Comparison of ENCODE assay signal across 8 mouse cellular contexts in genomic region chr3:115642846-115643260, GRCm38 (mm10).
DNase-seq lines count a peak whose midpoint lies in the region; ATAC-seq and TF ChIP-seq lines count a peak whose summit lies in the region.

No protein-coding gene starts in this region.

- peak; percentile 84 for DNase-seq in CD4-positive helper T cell, adult 2 months (ENCODE audit: low read depth, low spot score)
- no peak for DNase-seq in kidney, postnatal 0 days (ENCODE audit: low spot score)
- peak; percentile 89 for DNase-seq in naive thymus-derived CD4-positive, alpha-beta T cell, adult 2 months (ENCODE audit: low read depth)

- WGBS in heart, embryonic 13.5 days: 4% methylated on average over 11 of the region's 11 CpGs
- WGBS in kidney, postnatal 0 days: 4% methylated on average over 11 of the region's 11 CpGs
- 2% methylated on average over 11 of the region's 11 CpGs for WGBS in liver, embryonic 12.5 days (ENCODE audit: insufficient replicate concordance)
- 6% methylated on average over 11 of the region's 11 CpGs for WGBS in stomach, embryonic 14.5 days

- H3K36me3 ChIP-seq in heart, embryonic 13.5 days: no peaks in the 10 kb centered on the region
- H3K36me3 ChIP-seq in kidney, postnatal 0 days (ENCODE audit: insufficient read depth, low read length): no peaks in the 10 kb centered on the region
- H3K36me3 ChIP-seq in liver, embryonic 12.5 days: no peaks in the 10 kb centered on the region
- no peaks in the 10 kb centered on the region for H3K36me3 ChIP-seq in stomach, embryonic 14.5 days (ENCODE audit: control insufficient read depth, insufficient read depth, low read length)

- peak overlapping the region; percentile 80 for H3K9ac ChIP-seq in heart, embryonic 13.5 days
- H3K9ac ChIP-seq in kidney, postnatal 0 days (ENCODE audit: low read depth, low read length): no peak overlapping the region
- H3K9ac ChIP-seq in liver, embryonic 12.5 days: peak overlapping the region; percentile 64
- no peak overlapping the region for H3K9ac ChIP-seq in stomach, embryonic 14.5 days (replicated peaks; ENCODE audit: low read depth, low read length)

- H3K27ac ChIP-seq in brown adipose tissue, adult 24 weeks (replicated peaks; ENCODE audit: low read depth, low read length): 0 out of 2 replicates have a peak overlapping the region, but pooled peaks have one; percentile 16
- H3K27ac ChIP-seq in heart, embryonic 13.5 days (replicated peaks): peak overlapping the region; percentile 94
- H3K27ac ChIP-seq in kidney, postnatal 0 days: peak overlapping the region; percentile 80; the same call in 1 of the 2 replicates
- peak overlapping the region; percentile 86 for H3K27ac ChIP-seq in liver, embryonic 12.5 days
- H3K27ac ChIP-seq in stomach, embryonic 14.5 days (ENCODE audit: low read length): no peak overlapping the region

- H3K9me3 ChIP-seq in heart, embryonic 13.5 days: no peaks in the 10 kb centered on the region
- H3K9me3 ChIP-seq in kidney, postnatal 0 days (replicated peaks; ENCODE audit: low read length): no peaks in the 10 kb centered on the region
- no peaks in the 10 kb centered on the region for H3K9me3 ChIP-seq in liver, embryonic 12.5 days (replicated peaks)
- no peaks in the 10 kb centered on the region for H3K9me3 ChIP-seq in stomach, embryonic 14.5 days (ENCODE audit: control insufficient read depth, low read depth, low read length)

- peak overlapping the region; percentile 73 for H3K4me2 ChIP-seq in heart, embryonic 13.5 days
- H3K4me2 ChIP-seq in kidney, postnatal 0 days (ENCODE audit: low read length): peak overlapping the region; percentile 65
- peak overlapping the region; percentile 85 for H3K4me2 ChIP-seq in liver, embryonic 12.5 days
- peak overlapping the region; percentile 46 for H3K4me2 ChIP-seq in stomach, embryonic 14.5 days (replicated peaks; ENCODE audit: low read depth, low read length)

- ATAC-seq in erythroid progenitor cell, adult 5-6 weeks (replicated peaks; ENCODE audit: low FRiP score, poor library complexity, severe bottlenecking): peak; percentile 74
- no peak for ATAC-seq in heart, embryonic 13.5 days (ENCODE audit: extremely low read depth, insufficient number of reproducible peaks, low FRiP score, low TSS enrichment)
- ATAC-seq in kidney, postnatal 0 days (replicated peaks; ENCODE audit: low FRiP score, low read depth): peak; percentile 27; the same call in 1 of the 2 replicates
- no peak for ATAC-seq in liver, embryonic 12.5 days
- ATAC-seq in stomach, embryonic 14.5 days (ENCODE audit: insufficient number of reproducible peaks, insufficient read depth, low FRiP score, low read depth): peak; percentile 72; the same call in 1 of the 2 replicates

- 0 out of 2 replicates have a peak, but pooled peaks cover 5% of the 10 kb centered on the region for H3K4me1 ChIP-seq in brown adipose tissue, adult 24 weeks (ENCODE audit: control insufficient read depth, insufficient read depth, insufficient read length, low read length)
- peaks cover 67% of the 10 kb centered on the region for H3K4me1 ChIP-seq in heart, embryonic 13.5 days
- no peaks in the 10 kb centered on the region for H3K4me1 ChIP-seq in kidney, postnatal 0 days (replicated peaks; ENCODE audit: insufficient read depth, low read length)
- H3K4me1 ChIP-seq in liver, embryonic 12.5 days: peaks cover 49% of the 10 kb centered on the region
- no peaks in the 10 kb centered on the region for H3K4me1 ChIP-seq in stomach, embryonic 14.5 days (ENCODE audit: control insufficient read depth, insufficient read depth, low read length)

- H3K27me3 ChIP-seq in heart, embryonic 13.5 days (replicated peaks): no peaks in the 10 kb centered on the region
- no peaks in the 10 kb centered on the region for H3K27me3 ChIP-seq in kidney, postnatal 0 days (ENCODE audit: insufficient read depth, low read length)
- H3K27me3 ChIP-seq in liver, embryonic 12.5 days (replicated peaks): no peaks in the 10 kb centered on the region
- no peaks in the 10 kb centered on the region for H3K27me3 ChIP-seq in stomach, embryonic 14.5 days (ENCODE audit: control insufficient read depth, insufficient read depth, low read length)

- H3K4me3 ChIP-seq in brown adipose tissue, adult 24 weeks (ENCODE audit: insufficient read depth, low read depth, low read length): no peak overlapping the region
- peak overlapping the region; percentile 53 for H3K4me3 ChIP-seq in heart, embryonic 13.5 days
- peak overlapping the region; percentile 35 for H3K4me3 ChIP-seq in kidney, postnatal 0 days (replicated peaks; ENCODE audit: low read depth, low read length)
- peak overlapping the region; percentile 53 for H3K4me3 ChIP-seq in liver, embryonic 12.5 days
- peak overlapping the region; percentile 33 for H3K4me3 ChIP-seq in stomach, embryonic 14.5 days (ENCODE audit: low read depth, low read length)

- peak; percentile 93 for TF ChIP-seq CTCF in kidney, postnatal 0 days (IDR thresholded peaks at IDR 0.05; ENCODE audit: low read depth)

Comparison
In these comparisons a context has a peak if more than half of its experiments do, and no peak if none do; other contexts are left out.
1. ATAC-seq: peak in erythroid progenitor cell, adult 5-6 weeks (single experiment), kidney, postnatal 0 days (single experiment) and stomach, embryonic 14.5 days (single experiment); none in heart, embryonic 13.5 days (single experiment) and liver, embryonic 12.5 days (single experiment).
2. H3K9ac ChIP-seq: peak in heart, embryonic 13.5 days (single experiment) and liver, embryonic 12.5 days (single experiment); none in kidney, postnatal 0 days (single experiment) and stomach, embryonic 14.5 days (single experiment).
3. Peak in every context shown above with its lines, with median percentiles within 50 percentile points of each other: H3K4me2 ChIP-seq.